Mouse (Mus musculus) cerebellum, adult 2 months (tissue): ENCODE measurements around the gene Sds.

Source experiments
- CTCF ChIP-seq: fragments of 200-500 bp; IDR thresholded peaks from 2 replicates; pipeline ENCODE4 v1.5.1; 2011; ENCODE audit warnings: low read depth, mild to moderate bottlenecking, control low read depth, low read length, moderate library complexity, borderline replicate concordance; ENCODE audit not compliant: insufficient read depth
- POLR2A ChIP-seq: fragments of 200-500 bp; IDR thresholded peaks from 2 replicates; pipeline ENCODE4 v1.6.1; 2011; ENCODE audit warnings: low read length, control low read depth, borderline replicate concordance; ENCODE audit not compliant: insufficient read depth

DNA sequence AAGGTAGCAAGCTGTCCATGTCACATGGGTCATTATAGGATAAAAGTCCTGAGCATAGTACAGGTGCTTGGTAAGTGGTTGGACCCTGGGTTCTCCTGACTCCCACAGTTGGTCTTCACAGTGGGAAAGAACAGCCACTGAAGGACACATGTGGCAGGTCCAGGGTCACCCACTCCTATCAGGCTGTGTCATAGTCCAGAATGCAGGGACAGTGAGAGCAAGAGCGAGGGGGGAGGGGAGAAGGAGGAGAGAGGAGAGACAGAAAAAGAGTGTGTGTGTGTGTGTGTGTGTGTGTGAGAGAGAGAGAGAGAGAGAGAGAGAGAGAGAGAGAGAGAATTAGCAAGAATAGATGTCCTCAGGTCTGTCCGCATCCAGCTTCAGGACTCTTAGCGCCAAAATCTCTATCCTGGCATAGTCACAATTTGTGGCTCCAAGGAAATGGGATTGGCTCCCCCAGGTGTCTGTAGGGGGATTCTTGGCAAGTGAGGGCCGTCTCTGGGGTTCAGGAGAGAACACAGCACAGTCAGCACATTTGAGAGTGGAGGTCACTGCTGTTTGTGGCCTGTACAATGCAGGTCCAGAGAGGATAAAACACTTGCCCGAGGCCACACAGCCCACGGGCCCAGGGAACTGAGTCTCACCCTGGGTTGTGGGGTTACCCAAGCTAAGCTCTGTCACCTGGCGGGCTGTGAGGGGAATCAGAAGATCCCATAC, 19.3 kb upstream of the Sds start:
- TF ChIP-seq CTCF (no peak), POLR2A (no peak)
